Mouse (Mus musculus) neural tube, embryonic 14.5 days (tissue): Measurements from ENCODE around the gene Jsrp1. TPM values are rescaled to one million over a fixed set of nuclear protein-coding genes. Genes with fewer than 3 reads are reported as not detected.

Experiments used
- ATAC-seq: fragments of 200-750 bp; cut with Nextera tagmentation; 2 replicates; pipeline ENCODE4 v1.8.0; 2017; ENCODE audit warnings: low read depth, mild to moderate bottlenecking, moderate TSS enrichment, moderate library complexity
- H3K27ac ChIP-seq: fragments of 300-500 bp; sonication (generic); 2 replicates; pipeline ENCODE4 v1.5.1; 2014; ENCODE audit warnings: low read depth, mild to moderate bottlenecking, control low read depth, low read length, moderate library complexity, mixed read lengths
- H3K27me3 ChIP-seq: fragments of 300-500 bp; sonication (generic); 2 replicates; pipeline ENCODE4 v1.6.1; 2014; ENCODE audit warnings: low read length; ENCODE audit not compliant: control insufficient read depth, insufficient read depth
- H3K36me3 ChIP-seq: fragments of 300-500 bp; sonication (generic); 2 replicates; pipeline ENCODE4 v1.6.1; 2014; ENCODE audit warnings: low read length, mixed read lengths; ENCODE audit not compliant: control insufficient read depth, insufficient read depth
- H3K4me1 ChIP-seq: fragments of 300-500 bp; sonication (generic); 2 replicates; pipeline ENCODE4 v1.6.1; 2014; ENCODE audit warnings: low read length; ENCODE audit not compliant: control insufficient read depth, insufficient read depth
- H3K4me2 ChIP-seq: fragments of 300-500 bp; sonication (generic); 2 replicates; pipeline ENCODE4 v1.6.1; 2014; ENCODE audit warnings: mild to moderate bottlenecking, low read depth, low read length, control low read depth
- H3K4me3 ChIP-seq: fragments of 300-500 bp; sonication (generic); 2 replicates; pipeline ENCODE4 v1.5.1; 2014; ENCODE audit warnings: low read depth, low read length, control low read depth, mixed read lengths
- H3K9ac ChIP-seq: fragments of 300-500 bp; sonication (generic); replicated peaks from 2 replicates; pipeline ENCODE4 v1.6.1; 2014; ENCODE audit warnings: low read depth, mild to moderate bottlenecking, control low read depth, low read length, mixed read lengths
- H3K9me3 ChIP-seq: fragments of 300-500 bp; sonication (generic); 2 replicates; pipeline ENCODE4 v1.6.1; 2016; ENCODE audit warnings: low read length; ENCODE audit not compliant: control insufficient read depth
- WGBS: fragments of 180-500 bp; shearing (Covaris S2); extraction: QIAGEN DNeasy Blood & Tissue Kit; methylation state at CpG from one replicate; pipeline ENCODE4 v1.1.7; 2014; 5-methylcytosine and 5-hydroxymethylcytosine counted together
- polyA plus RNA-seq: library from polyadenylated mRNA; unstranded; fragments of >200 nt; fragmentation: Nextera tagmentation; extraction: Ambion mirVana; gene quantifications from 2 replicates; pipeline ENCODE4 v1.2.1, GENCODE M21; 2014

Jsrp1 gene
- polyA plus RNA-seq, 1 experiment from 2014 or later: 0.74 TPM

DNA sequence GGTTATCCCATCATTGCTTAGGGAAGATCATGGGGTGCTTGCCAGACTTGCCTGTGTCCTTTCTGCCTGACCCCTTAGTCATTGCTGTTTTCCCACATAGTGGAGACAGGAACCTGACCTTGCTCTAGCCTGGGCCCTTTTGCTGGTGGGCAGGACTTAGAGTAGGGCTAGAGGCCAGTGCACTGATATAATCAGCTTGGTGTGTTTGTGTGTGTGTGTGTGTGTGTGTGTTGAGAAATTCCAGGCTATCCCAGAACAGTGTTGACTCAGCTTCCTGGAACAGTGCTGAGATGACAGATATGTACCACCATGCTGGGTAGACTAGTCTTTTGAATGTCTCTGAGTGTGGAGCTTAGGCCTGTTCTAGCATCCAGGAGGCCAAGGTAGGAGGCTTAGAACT, 33.7 kb downstream of the Jsrp1 start:
- H3K9ac ChIP-seq: no peak overlapping the region
- H3K4me3 ChIP-seq: no peak overlapping the region
- no peaks in the 10 kb centered on the region for H3K4me1 ChIP-seq
- ATAC-seq: no peak
- no peaks in the 10 kb centered on the region for H3K27me3 ChIP-seq
- no peaks in the 10 kb centered on the region for H3K9me3 ChIP-seq
- peaks cover 78% of the 10 kb centered on the region for H3K36me3 ChIP-seq
- H3K4me2 ChIP-seq: no peak overlapping the region
- no peak overlapping the region for H3K27ac ChIP-seq

DNA sequence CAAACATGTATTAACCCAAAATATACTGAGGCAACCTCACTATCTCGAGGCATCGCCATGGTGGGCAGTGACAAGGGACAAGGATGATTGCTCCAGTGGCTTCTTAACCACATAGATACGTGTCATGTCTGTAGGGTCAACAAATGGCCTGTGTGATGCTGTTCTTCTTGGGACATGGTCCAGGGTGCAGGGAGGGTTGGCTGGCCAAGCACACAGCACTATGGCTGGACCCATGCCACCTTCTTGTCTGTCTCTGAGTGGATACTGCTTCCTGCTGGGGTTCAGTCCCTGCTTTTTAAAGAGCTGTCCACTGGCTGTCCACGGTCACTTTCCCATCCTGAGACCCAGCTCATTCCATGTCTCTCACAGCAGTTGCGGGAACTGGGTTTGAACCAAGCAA, 36.2 kb downstream of the Jsrp1 start:
- WGBS: 92% methylated on average over 5 of the region's 5 CpGs
- ATAC-seq: no peak
- no peak overlapping the region for H3K9ac ChIP-seq
- H3K27ac ChIP-seq: no peak overlapping the region
- no peaks in the 10 kb centered on the region for H3K4me1 ChIP-seq
- H3K27me3 ChIP-seq: no peaks in the 10 kb centered on the region
- H3K4me2 ChIP-seq: no peak overlapping the region
- H3K9me3 ChIP-seq: no peaks in the 10 kb centered on the region
- H3K4me3 ChIP-seq: no peak overlapping the region
- peaks cover 78% of the 10 kb centered on the region for H3K36me3 ChIP-seq

DNA sequence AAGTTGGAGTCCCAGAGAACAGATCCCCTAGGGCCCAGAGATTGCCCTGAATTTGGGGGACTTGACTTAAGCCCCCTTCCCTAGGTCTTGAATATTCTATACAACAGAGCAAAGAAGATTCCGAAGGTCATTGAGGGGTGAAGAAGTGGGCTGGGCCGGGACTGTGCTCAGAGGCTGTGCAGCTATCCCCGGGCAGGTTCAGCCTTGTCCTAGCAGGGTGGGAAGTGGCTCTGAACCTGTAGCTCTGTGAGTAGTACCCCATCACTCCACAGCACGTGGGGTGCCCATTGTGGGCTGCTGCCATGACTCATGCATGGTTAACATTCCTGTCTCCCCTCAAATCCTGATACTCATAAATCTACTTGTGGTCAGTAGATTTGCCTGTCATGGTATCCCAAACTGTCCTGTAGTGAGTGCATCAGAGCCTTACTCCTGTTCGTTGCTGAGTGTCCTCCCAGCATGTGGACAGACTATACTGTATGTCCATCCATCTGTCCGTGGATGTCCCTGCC, 36.9 kb downstream of the Jsrp1 start:
- WGBS: 90% methylated on average over 6 of the region's 6 CpGs
- Histone ChIP-seq H3K27me3 (no peaks in the 10 kb centered on the region), H3K4me2 (no peak overlapping the region), H3K9me3 (no peaks in the 10 kb centered on the region), H3K9ac (no peak overlapping the region), H3K27ac (no peak overlapping the region), H3K4me3 (no peak overlapping the region), H3K36me3 (peaks cover 80% of the 10 kb centered on the region), H3K4me1 (no peaks in the 10 kb centered on the region)
- no peak for ATAC-seq

DNA sequence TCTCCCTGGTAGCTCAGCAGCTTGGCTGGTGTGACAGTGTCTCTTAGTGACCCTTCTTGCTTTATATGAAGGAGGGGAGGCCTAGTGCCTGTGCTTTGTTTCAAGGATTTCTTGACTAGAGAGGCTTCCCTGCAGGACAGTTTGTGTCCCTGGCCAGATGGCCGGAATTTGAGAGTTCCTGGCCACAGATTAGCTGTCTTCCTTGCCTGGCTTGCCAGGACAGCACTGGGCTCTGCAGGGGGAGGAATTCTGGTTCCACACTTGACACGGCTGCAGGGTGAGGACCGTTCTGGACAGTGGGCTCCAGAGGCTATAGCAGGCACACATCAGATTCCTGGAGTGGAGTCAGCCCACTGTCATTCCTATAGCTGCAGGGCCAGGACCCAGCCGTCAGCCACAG, 37.6 kb downstream of the Jsrp1 start:
- no peak overlapping the region for H3K4me3 ChIP-seq

DNA sequence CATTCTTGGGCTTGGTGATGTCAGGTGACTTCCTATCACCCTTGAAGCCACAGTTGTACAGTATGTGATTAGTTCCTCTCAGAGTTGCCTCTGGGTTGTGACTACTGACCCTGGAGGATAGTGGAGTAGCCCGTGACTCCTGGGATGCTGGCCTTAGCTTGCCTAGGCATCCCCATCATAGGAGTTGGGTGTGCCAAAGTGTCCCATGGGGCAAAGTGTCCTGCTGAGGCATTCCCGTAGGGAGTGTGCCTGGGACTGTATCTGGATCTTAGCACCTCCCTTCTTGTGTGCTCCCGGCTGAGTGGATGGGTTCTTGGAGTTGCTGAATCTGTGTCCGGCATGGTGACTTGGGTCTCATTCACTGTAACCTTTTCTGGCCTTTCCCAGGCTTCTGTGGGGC, 38.3 kb downstream of the Jsrp1 start:
- Histone ChIP-seq H3K27ac (no peak overlapping the region), H3K4me3 (no peak overlapping the region), H3K9me3 (no peaks in the 10 kb centered on the region), H3K27me3 (no peaks in the 10 kb centered on the region), H3K9ac (no peak overlapping the region), H3K36me3 (peaks cover 71% of the 10 kb centered on the region), H3K4me1 (no peaks in the 10 kb centered on the region), H3K4me2 (no peak overlapping the region)
- 95% methylated on average over 4 of the region's 4 CpGs for WGBS
- ATAC-seq: no peak

More for the DNA sequence above, 37.6 kb downstream of the Jsrp1 start:
- Histone ChIP-seq H3K4me2 (no peak overlapping the region), H3K4me1 (no peaks in the 10 kb centered on the region), H3K36me3 (peaks cover 75% of the 10 kb centered on the region), H3K9me3 (no peaks in the 10 kb centered on the region), H3K9ac (no peak overlapping the region), H3K27me3 (no peaks in the 10 kb centered on the region), H3K27ac (no peak overlapping the region)
- ATAC-seq: no peak
- 86% methylated on average over 4 of the region's 4 CpGs for WGBS

DNA sequence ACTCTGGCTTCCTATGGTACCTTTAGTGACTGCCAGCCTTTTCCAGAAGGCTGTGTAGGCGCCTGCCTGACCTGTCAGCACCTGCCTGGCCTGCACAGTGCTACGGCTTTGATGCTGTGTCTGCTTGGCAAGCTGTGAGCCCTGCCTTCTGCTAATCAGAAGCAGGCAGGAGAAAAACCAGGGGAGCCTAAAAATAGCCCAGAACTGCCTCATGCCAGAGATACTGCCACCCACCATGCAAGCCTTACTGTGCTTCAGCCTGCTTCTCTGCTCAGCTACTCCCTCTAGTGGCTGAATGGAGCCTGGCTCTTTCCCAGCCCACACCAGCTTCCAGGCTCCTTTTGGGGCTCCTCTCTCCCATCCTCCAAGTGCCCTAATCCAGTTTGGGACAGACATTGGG, 38.7 kb downstream of the Jsrp1 start:
- H3K36me3 ChIP-seq: peaks cover 69% of the 10 kb centered on the region
- H3K27ac ChIP-seq: no peak overlapping the region
- no peaks in the 10 kb centered on the region for H3K27me3 ChIP-seq

DNA sequence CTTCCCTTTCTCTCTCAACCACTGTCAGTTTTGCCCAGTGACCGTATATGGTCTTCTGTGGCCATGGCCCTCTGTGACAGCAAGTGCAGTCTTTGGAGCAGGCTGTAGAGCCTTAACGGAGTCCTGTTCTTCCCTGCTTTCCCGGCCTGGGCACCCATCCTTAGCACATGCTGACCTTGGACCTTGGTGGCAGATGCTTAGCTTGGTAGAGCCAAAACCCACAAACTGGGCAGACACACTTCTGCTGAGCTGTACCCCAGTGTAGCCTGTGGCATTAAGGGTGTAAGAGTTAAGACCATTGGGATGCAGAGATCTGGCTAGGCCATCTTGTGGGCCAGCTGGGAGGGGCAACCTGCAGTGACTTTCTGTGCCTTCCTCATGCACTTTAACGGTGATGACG, 39.5 kb downstream of the Jsrp1 start:
- 91% methylated on average over 5 of the region's 5 CpGs for WGBS
- no peak for ATAC-seq
- H3K36me3 ChIP-seq: peaks cover 72% of the 10 kb centered on the region
- H3K9me3 ChIP-seq: no peaks in the 10 kb centered on the region
- no peak overlapping the region for H3K4me2 ChIP-seq
- H3K9ac ChIP-seq: no peak overlapping the region
- H3K27ac ChIP-seq: no peak overlapping the region
- no peaks in the 10 kb centered on the region for H3K27me3 ChIP-seq
- H3K4me3 ChIP-seq: no peak overlapping the region
- no peaks in the 10 kb centered on the region for H3K4me1 ChIP-seq

More for the DNA sequence above, 38.7 kb downstream of the Jsrp1 start:
- H3K4me3 ChIP-seq: no peak overlapping the region
- no peaks in the 10 kb centered on the region for H3K4me1 ChIP-seq
- peak; percentile 68 for ATAC-seq
- WGBS: 77% methylated on average over 2 of the region's 2 CpGs
- no peaks in the 10 kb centered on the region for H3K9me3 ChIP-seq
- H3K4me2 ChIP-seq: no peak overlapping the region
- no peak overlapping the region for H3K9ac ChIP-seq

DNA sequence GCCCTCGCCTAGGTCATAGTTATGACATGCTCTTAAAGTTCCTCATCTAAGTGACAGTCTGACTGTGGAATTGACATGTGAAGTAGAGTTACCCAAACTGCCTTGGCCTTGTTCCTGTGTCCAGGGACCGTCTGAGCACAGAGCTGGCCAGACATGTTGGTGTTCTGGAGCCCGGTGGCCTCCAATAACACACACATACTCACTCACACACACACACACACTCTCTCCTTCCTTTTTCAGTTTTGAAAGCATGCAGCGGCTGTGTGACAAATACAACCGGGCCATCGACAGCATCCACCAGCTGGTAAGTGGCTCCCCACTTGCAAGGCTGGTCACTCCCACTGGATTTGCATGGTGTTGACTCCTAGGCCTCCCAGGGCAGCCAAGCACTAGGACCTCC, 44.9 kb downstream of the Jsrp1 start:
- Histone ChIP-seq H3K9me3 (no peaks in the 10 kb centered on the region), H3K27me3 (no peaks in the 10 kb centered on the region), H3K9ac (no peak overlapping the region), H3K4me3 (no peak overlapping the region), H3K36me3 (peaks cover 57% of the 10 kb centered on the region), H3K4me2 (no peak overlapping the region), H3K4me1 (no peaks in the 10 kb centered on the region), H3K27ac (no peak overlapping the region)
- no peak for ATAC-seq
- whole genome bisulfite sequencing: 94% methylated on average over 6 of the region's 6 CpGs

DNA sequence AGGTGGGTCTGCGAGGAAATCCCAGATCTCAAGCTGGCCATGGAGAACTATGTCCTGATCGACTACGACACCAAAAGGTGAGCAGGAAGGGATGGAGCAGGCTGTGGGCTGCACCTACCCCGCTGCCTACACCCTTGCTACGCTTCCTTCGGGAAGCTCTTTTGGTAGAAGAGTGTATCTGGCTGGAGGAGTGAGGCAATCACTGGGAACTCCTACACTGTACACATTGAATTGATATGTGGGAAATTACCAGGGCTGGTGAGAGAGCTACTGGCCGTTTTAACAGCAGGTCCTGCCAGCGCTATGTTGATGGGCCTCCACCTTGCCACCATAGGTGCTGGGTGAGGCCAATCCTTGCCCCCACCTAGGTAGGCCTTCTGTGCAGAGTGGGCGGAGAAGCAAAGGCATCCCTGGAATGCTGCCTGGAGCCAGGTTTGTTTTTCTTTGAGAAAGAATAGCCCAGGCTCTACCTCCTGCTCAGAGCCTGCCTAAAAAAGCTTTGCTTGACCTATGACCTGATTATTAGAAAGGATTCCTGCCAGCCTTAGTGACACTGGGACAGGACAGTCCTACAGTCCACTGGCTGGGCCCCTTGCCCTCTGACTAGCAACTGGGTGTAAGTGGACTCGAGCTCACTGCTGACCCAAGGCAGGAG, 47.0 kb downstream of the Jsrp1 start:
- no peak overlapping the region for H3K4me3 ChIP-seq
- H3K27ac ChIP-seq: no peak overlapping the region
- H3K36me3 ChIP-seq: peaks cover 36% of the 10 kb centered on the region
- H3K27me3 ChIP-seq: no peaks in the 10 kb centered on the region
- no peak overlapping the region for H3K4me2 ChIP-seq
- H3K9me3 ChIP-seq: no peaks in the 10 kb centered on the region
- no peaks in the 10 kb centered on the region for H3K4me1 ChIP-seq
- ATAC-seq: no peak
- 91% methylated on average over 10 of the region's 10 CpGs for WGBS
- H3K9ac ChIP-seq: no peak overlapping the region
